Mouse (Mus musculus) limb, embryonic 14.5 days (tissue): ENCODE results near the gene Dand5. TPM values are rescaled to one million over a fixed set of nuclear protein-coding genes. Genes with fewer than 3 reads are reported as not detected.
A peak's percentile ranks its signal among the peaks of the same experiment; 100 is the strongest.

ENCODE experiments used
- ATAC-seq: fragments of 200-750 bp; cut with Nextera tagmentation; 2 replicates; pipeline ENCODE4 v1.8.0; 2017; ENCODE audit warnings: low read depth, moderate number of reproducible peaks, moderate TSS enrichment; ENCODE audit not compliant: low FRiP score
- DNase-seq: peaks from one replicate; pipeline ENCODE4 v3.0.0-alpha.2; 2015; ENCODE audit warnings: low spot score
- H3K27ac ChIP-seq: fragments of 300-500 bp; sonication (generic); replicated peaks from 2 replicates; pipeline ENCODE4 v1.5.1; 2014; ENCODE audit warnings: low read depth, mild to moderate bottlenecking, low read length, moderate library complexity, mixed read lengths
- H3K27me3 ChIP-seq: fragments of 300-500 bp; sonication (generic); 2 replicates; pipeline ENCODE4 v1.6.1; 2014; ENCODE audit warnings: low read length, mixed read lengths; ENCODE audit not compliant: control insufficient read depth, insufficient read depth
- H3K36me3 ChIP-seq: fragments of 300-500 bp; sonication (generic); 2 replicates; pipeline ENCODE4 v1.6.1; 2014; ENCODE audit warnings: mild to moderate bottlenecking, low read length, moderate library complexity, mixed read lengths; ENCODE audit not compliant: control insufficient read depth, insufficient read depth
- H3K4me1 ChIP-seq: fragments of 300-500 bp; sonication (generic); 2 replicates; pipeline ENCODE4 v1.6.1; 2014; ENCODE audit warnings: antibody characterized with exemption, low read length, mixed read lengths; ENCODE audit not compliant: control insufficient read depth, insufficient read depth
- H3K4me2 ChIP-seq: fragments of 300-500 bp; sonication (generic); replicated peaks from 2 replicates; pipeline ENCODE4 v1.6.1; 2014; ENCODE audit warnings: low read depth, mild to moderate bottlenecking, low read length, moderate library complexity; ENCODE audit not compliant: severe bottlenecking
- H3K4me3 ChIP-seq: fragments of 300-500 bp; sonication (generic); replicated peaks from 2 replicates; pipeline ENCODE4 v1.5.1; 2014; ENCODE audit warnings: low read length
- H3K9ac ChIP-seq: fragments of 300-500 bp; sonication (generic); 2 replicates; pipeline ENCODE4 v1.6.1; 2014; ENCODE audit warnings: mild to moderate bottlenecking, low read depth, low read length, moderate library complexity; ENCODE audit not compliant: severe bottlenecking
- H3K9me3 ChIP-seq: fragments of 300-500 bp; sonication (generic); 2 replicates; pipeline ENCODE4 v1.6.1; 2016; ENCODE audit warnings: low read length; ENCODE audit not compliant: control insufficient read depth
- POLR2A ChIP-seq: fragments of 200-500 bp; IDR thresholded peaks from 2 replicates; pipeline ENCODE4 v1.8.0; 2012; ENCODE audit warnings: inconsistent platforms, mild to moderate bottlenecking, moderate library complexity, borderline replicate concordance; ENCODE audit not compliant: insufficient read depth, insufficient read length; ENCODE audit errors: extremely low read depth
- WGBS: fragments of 180-500 bp; shearing (Covaris S2); extraction: QIAGEN DNeasy Blood & Tissue Kit; methylation state at CpG from one replicate; pipeline ENCODE4 v1.1.7; 2014; 5-methylcytosine and 5-hydroxymethylcytosine counted together
- polyA plus RNA-seq, 2 experiments: library from polyadenylated mRNA; depleted of rRNA in 1 of 2; stranded (reverse) in 1 of 2; unstranded in 1 of 2; fragments of >200 nt; fragmentation: Nextera tagmentation in 1 of 2; extraction: Ambion mirVana in 1 of 2; gene quantifications; 2 replicates each; pipeline versions ENCODE4 v1.2.1 to v1.2.3; 2012 to 2014

The Dand5 gene
- polyA plus RNA-seq, 2 experiments: 5.9 to 6.9 TPM

- no peaks in the 10 kb centered on the region for H3K27me3 ChIP-seq
- no peaks in the 10 kb centered on the region for H3K9me3 ChIP-seq
- H3K4me3 ChIP-seq: no peak overlapping the region
- H3K9ac ChIP-seq: no peak overlapping the region
- peaks cover 12% of the 10 kb centered on the region; the same call in 1 of the 2 replicates for H3K4me1 ChIP-seq
- ATAC-seq (no peak), DNase-seq (no peak)
- 77% methylated on average over 15 of the region's 15 CpGs for WGBS
- peaks cover 76% of the 10 kb centered on the region for H3K36me3 ChIP-seq
- H3K27ac ChIP-seq: no peak overlapping the region
- no peak overlapping the region for H3K4me2 ChIP-seq
- TF ChIP-seq POLR2A: no peak
Observed at GRCm38 (mm10) chr8:84837912-84838470, 15.4 kb upstream of the Dand5 start.

DNA sequence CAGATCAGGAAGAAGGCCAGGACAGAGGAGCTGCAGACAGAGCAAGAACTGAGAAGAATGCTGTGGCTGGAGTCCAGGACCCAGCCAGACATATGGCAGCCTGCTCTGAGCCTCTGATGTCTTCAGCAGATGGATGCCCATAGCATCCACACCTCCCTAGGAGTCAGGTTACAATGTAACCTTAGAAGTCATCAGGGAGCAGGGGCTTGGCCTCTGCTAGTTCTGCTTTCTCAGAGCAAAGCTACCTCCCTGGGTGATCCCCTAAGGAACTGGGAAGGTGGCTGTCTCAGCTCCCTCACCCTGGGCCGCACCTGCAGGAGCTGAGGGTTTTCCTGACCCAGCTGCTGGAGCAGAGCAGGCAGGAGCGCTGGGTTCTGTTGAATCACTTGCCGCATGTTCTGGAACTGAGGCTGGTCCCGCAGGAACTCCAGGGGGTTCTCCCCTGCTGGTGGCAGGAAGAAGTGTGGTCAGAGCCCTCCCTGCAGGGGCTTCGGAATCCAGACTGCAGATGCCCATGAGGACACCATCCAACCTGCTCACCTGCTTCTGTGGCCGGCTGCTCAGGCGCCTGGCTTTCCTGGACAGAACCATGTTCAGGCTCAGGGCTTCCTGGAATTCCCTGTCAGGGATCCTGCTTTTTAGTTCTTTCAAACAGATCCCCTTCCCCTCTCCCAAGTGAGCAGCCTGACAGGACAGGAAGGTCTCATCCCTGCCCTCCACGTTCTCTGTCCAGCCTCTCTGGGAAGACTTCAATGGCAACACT is 14.7 kb upstream of the Dand5 start:
- Histone ChIP-seq H3K27me3 (no peaks in the 10 kb centered on the region), H3K9ac (no peak overlapping the region), H3K4me1 (peaks cover 15% of the 10 kb centered on the region; the same call in 1 of the 2 replicates), H3K9me3 (no peaks in the 10 kb centered on the region), H3K36me3 (peaks cover 70% of the 10 kb centered on the region), H3K4me3 (no peak overlapping the region), H3K27ac (no peak overlapping the region; the same call in 1 of the 2 replicates), H3K4me2 (no peak overlapping the region)
- peak; percentile 19; the same call in 1 of the 2 replicates for ATAC-seq
- 34% methylated on average over 8 of the region's 8 CpGs for WGBS
- DNase-seq: peak; percentile 75
- TF ChIP-seq POLR2A: no peak

- TF ChIP-seq POLR2A: no peak
- Histone ChIP-seq H3K4me2 (no peak overlapping the region), H3K9ac (no peak overlapping the region), H3K27me3 (no peaks in the 10 kb centered on the region), H3K36me3 (peaks cover 55% of the 10 kb centered on the region), H3K4me1 (peaks cover 15% of the 10 kb centered on the region; the same call in 1 of the 2 replicates), H3K27ac (no peak overlapping the region), H3K4me3 (no peak overlapping the region), H3K9me3 (no peaks in the 10 kb centered on the region)
- DNase-seq (peak; percentile 56), ATAC-seq (no peak)
- 79% methylated on average over 10 of the region's 10 CpGs for WGBS
Observed at GRCm38 (mm10) chr8:84834866-84835855, 12.5 kb upstream of the Dand5 start.

DNA sequence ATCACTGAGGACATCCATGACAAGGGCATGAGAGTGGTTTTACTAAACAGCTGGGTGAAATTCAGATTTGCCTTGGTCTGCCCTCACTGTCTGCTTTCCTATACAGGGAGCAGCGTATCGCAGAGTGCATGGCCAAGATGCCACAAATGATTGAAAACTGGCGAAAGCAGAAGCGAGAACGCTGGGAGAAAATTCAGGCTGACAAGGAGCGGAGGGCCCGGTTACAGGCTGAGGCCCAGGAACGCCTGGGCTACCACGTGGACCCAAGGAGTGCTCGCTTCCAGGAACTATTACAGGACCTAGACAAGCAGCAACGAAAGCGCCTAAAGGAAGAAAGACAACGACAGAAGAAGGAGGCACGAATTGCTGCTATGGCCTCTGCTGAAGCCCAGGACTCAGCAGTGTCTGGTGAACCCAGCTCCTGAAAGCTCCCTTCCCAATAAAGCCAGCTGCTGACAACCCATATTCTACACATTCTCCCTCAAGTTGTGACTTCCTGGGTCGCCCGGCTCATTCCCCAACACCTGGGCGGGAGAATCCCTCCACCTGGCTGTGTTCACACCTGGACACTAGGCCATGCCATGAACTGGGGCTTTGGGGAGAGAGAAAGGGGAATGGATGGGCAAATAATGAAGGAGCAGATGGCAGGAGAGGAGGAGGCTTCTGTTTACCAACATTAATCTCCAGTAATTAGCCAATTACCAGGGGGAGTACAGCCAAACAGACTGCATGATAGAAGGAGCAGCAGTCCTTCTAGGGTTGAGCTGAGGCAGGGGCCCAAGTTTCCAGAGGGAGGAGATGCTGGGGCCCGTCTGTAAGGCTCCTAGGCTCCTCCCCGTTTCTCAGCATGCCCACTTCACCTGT is 11.6 kb upstream of the Dand5 start:
- ATAC-seq (no peak), DNase-seq (no peak)
- Histone ChIP-seq H3K4me3 (no peak overlapping the region), H3K9me3 (no peaks in the 10 kb centered on the region), H3K4me2 (no peak overlapping the region), H3K36me3 (peaks cover 54% of the 10 kb centered on the region), H3K9ac (no peak overlapping the region), H3K27ac (no peak overlapping the region), H3K4me1 (peaks cover 10% of the 10 kb centered on the region; the same call in 1 of the 2 replicates), H3K27me3 (no peaks in the 10 kb centered on the region)
- TF ChIP-seq POLR2A: no peak
- 87% methylated on average over 19 of the region's 19 CpGs for WGBS
